Mouse (Mus musculus) bone marrow, adult 2 months (tissue): ENCODE data around the gene Olfr411.

Experiments used
- CTCF ChIP-seq: fragments of 200-500 bp; IDR thresholded peaks from 2 replicates; pipeline ENCODE4 v1.5.1; 2011; ENCODE audit warnings: low read length, control low read depth; ENCODE audit not compliant: control insufficient read depth, insufficient read depth
- POLR2A ChIP-seq: fragments of 200-500 bp; IDR thresholded peaks from 2 replicates; pipeline ENCODE4 v1.6.1; 2011; ENCODE audit warnings: low read depth, mild to moderate bottlenecking, control low read depth, low read length, borderline replicate concordance; ENCODE audit not compliant: control insufficient read depth

DNA sequence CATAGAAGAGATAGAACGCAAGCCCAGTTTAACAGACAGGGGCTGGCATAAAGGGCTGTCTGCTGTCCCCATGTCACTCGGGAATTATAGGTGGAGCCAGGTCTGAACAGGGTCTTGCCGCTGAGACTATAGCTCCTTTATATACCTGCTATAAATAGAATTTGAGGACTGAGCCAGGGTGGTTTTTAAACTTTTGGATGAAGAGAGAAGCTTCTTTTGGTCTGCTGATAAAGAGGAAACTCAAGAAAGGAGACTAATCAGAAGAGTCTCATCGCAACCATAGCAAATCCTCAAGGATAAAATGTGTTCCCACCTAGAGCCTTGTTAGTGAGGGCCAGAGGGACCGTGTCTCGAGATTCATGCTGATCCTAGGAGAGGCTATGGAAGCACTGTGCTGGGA lies 14.5 kb downstream of the Olfr411 start, which contains the start of gene Olfr410:
- no peak for TF ChIP-seq CTCF
- TF ChIP-seq POLR2A: no peak
